Mouse (Mus musculus) liver, postnatal 0 days (tissue): Measurements from ENCODE around the gene Msi2. TPM values are rescaled to one million over a fixed set of nuclear protein-coding genes. Genes with fewer than 3 reads are reported as not detected.

Experiments
- ATAC-seq: fragments of 200-750 bp; cut with Nextera tagmentation; 2 replicates; pipeline ENCODE4 v1.8.0; 2017; ENCODE audit warnings: mild to moderate bottlenecking, moderate library complexity
- DNase-seq: peaks from one replicate; pipeline ENCODE4 v3.0.0-alpha.2; 2016
- H3K27ac ChIP-seq: fragments of 300-500 bp; sonication (generic); 2 replicates; pipeline ENCODE4 v1.5.1; 2014; ENCODE audit warnings: antibody characterized with exemption, moderate library complexity, mild to moderate bottlenecking, low read depth
- H3K27me3 ChIP-seq: fragments of 300-500 bp; sonication (generic); 2 replicates; pipeline ENCODE4 v1.6.1; 2014; ENCODE audit warnings: low read length, control low read depth, mixed read lengths; ENCODE audit not compliant: insufficient read depth
- H3K36me3 ChIP-seq: fragments of 300-500 bp; sonication (generic); replicated peaks from 2 replicates; pipeline ENCODE4 v1.6.1; 2014; ENCODE audit warnings: mild to moderate bottlenecking, control low read depth, low read length, moderate library complexity, mixed read lengths; ENCODE audit not compliant: insufficient read depth
- H3K4me1 ChIP-seq: fragments of 300-500 bp; sonication (generic); 2 replicates; pipeline ENCODE4 v1.6.1; 2014; ENCODE audit warnings: antibody characterized with exemption, mild to moderate bottlenecking, control low read depth; ENCODE audit not compliant: insufficient read depth
- H3K4me2 ChIP-seq: fragments of 300-500 bp; sonication (generic); 2 replicates; pipeline ENCODE4 v1.6.1; 2014; ENCODE audit warnings: low read depth, mild to moderate bottlenecking, low read length, moderate library complexity, mixed read lengths
- H3K4me3 ChIP-seq: fragments of 300-500 bp; sonication (generic); 2 replicates; pipeline ENCODE4 v1.5.1; 2014; ENCODE audit warnings: low read depth, low read length
- H3K9ac ChIP-seq: fragments of 300-500 bp; sonication (generic); replicated peaks from 2 replicates; pipeline ENCODE4 v1.6.1; 2014; ENCODE audit warnings: mild to moderate bottlenecking, moderate library complexity
- H3K9me3 ChIP-seq: fragments of 300-500 bp; sonication (generic); 2 replicates; pipeline ENCODE4 v1.6.1; 2016; ENCODE audit warnings: mild to moderate bottlenecking, control low read depth, low read length, mixed read lengths
- CTCF ChIP-seq: sonication (generic); IDR thresholded peaks from 2 replicates; pipeline ENCODE4 v1.5.1; 2016; ENCODE audit warnings: antibody characterized with exemption, low read depth
- EP300 ChIP-seq: IDR thresholded peaks from 2 replicates; pipeline ENCODE4 v1.6.1; 2016; ENCODE audit warnings: antibody characterized with exemption, low read depth, mild to moderate bottlenecking
- WGBS: fragments of 180-500 bp; shearing (Covaris S2); extraction: QIAGEN DNeasy Blood & Tissue Kit; methylation state at CpG from one replicate; pipeline ENCODE4 v1.1.7; 2014; ENCODE audit not compliant: insufficient replicate concordance; 5-methylcytosine and 5-hydroxymethylcytosine counted together
- polyA plus RNA-seq: library from polyadenylated mRNA; unstranded; fragments of >200 nt; fragmentation: Nextera tagmentation; extraction: Ambion mirVana; gene quantifications from 2 replicates; pipeline ENCODE4 v1.2.1, GENCODE M21; 2015

Msi2 gene
- polyA plus RNA-seq, 1 experiment from 2014 or later: 3.7 TPM

DNA sequence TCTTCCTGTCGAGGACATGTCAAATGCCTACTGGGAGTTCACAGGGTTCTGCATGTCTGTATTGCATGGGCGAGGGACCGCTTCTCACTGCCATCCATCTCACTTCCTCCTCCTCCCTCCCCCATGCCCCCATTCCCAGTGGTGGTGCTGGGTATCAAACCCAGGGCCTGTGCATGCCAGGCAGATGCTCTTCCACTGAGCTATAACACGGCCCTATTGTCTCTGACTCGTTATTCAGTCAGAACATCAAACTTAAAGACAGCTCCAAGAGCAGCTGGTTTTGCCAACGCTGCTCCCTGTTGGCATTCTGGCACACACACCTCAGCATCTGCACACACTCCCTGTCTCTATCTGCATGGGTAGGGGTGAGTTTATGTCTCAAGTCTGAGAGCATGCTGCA, 317.0 kb downstream of the Msi2 start:
- no peak overlapping the region for H3K4me3 ChIP-seq
- WGBS: 79% methylated on average over 6 of the region's 6 CpGs
- no peak overlapping the region for H3K27ac ChIP-seq
- no peaks in the 10 kb centered on the region for H3K27me3 ChIP-seq
- TF ChIP-seq CTCF: no peak
- TF ChIP-seq EP300: no peak
- H3K4me1 ChIP-seq: peaks cover 7% of the 10 kb centered on the region; the same call in 1 of the 2 replicates
- no peaks in the 10 kb centered on the region; the same call in 1 of the 2 replicates for H3K36me3 ChIP-seq
- H3K9ac ChIP-seq: no peak overlapping the region
- no peak for ATAC-seq
- H3K4me2 ChIP-seq: no peak overlapping the region
- no peak for DNase-seq
- H3K9me3 ChIP-seq: no peaks in the 10 kb centered on the region

DNA sequence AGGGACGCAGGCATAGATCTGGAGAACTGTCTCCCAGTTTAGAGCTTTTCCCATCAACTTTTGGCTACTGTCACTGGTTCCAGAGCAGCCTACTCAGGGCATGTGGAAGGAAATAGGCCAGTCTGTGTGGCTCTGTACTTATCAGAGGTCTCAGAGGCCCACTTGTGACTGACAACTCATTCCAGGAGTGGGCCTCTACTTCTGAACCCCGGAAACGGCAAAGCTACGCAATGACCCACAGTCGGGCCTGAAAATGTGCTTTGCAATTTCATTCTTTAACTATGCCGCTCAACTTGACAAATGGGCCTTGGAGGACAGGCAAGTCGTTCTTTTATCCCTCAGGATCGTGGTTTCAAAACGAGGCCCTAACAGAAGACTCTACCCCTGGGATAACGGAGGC, 317.4 kb downstream of the Msi2 start:
- Histone ChIP-seq H3K36me3 (no peaks in the 10 kb centered on the region), H3K9ac (no peak overlapping the region), H3K4me2 (no peak overlapping the region), H3K9me3 (no peaks in the 10 kb centered on the region), H3K27me3 (no peaks in the 10 kb centered on the region), H3K27ac (no peak overlapping the region), H3K4me1 (peaks cover 7% of the 10 kb centered on the region; the same call in 1 of the 2 replicates), H3K4me3 (no peak overlapping the region)
- 84% methylated on average over 10 of the region's 10 CpGs for WGBS
- DNase-seq (no peak), ATAC-seq (no peak)
- TF ChIP-seq EP300 (no peak), CTCF (no peak)

DNA sequence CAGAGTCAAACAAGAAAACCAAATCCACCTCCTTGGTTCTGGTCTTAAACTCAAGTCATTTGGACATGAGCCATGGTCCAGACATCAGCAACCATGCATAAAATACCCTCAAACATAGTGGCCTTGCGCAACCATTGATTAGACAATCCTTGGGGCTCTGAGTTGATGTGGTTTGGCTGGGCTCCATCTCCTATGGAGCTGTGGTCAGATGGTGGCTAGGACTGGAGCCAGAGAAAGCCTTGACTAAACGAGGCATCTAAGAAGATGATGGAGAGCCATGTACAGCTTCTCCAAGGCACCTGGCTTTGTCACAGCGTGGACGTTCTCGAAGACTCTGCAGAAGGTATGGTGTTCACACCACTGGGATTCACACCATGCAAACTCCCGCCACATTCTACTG, 318.1 kb downstream of the Msi2 start:
- Histone ChIP-seq H3K4me3 (no peak overlapping the region), H3K36me3 (no peaks in the 10 kb centered on the region), H3K27ac (no peak overlapping the region), H3K4me1 (peaks cover 7% of the 10 kb centered on the region; the same call in 1 of the 2 replicates), H3K4me2 (no peak overlapping the region), H3K9me3 (no peaks in the 10 kb centered on the region), H3K27me3 (no peaks in the 10 kb centered on the region), H3K9ac (no peak overlapping the region)
- 68% methylated on average over 6 of the region's 6 CpGs for WGBS
- DNase-seq (peak; percentile 25), ATAC-seq (no peak)
- TF ChIP-seq EP300 (no peak), CTCF (no peak)

DNA sequence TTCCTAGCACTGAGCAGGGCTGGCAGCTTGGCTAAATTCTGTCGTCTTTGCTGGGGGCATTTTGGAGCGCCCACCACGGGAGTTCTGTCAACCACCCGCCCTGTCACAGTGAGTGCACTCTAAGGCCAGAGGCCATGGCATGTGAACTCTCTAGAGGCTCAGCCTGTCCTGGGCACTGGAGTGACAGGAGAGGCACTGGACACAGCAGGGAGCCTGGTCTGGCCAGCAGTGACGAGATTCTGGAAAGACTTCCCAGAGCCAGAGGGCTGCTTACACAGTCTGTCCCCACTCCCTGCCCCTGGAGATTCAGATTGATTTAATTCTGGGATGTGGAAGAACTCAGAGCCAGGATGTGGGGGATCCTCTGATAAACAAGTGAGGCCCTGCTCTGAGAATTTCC, 318.9 kb downstream of the Msi2 start:
- WGBS: 81% methylated on average over 5 of the region's 5 CpGs
- Histone ChIP-seq H3K27ac (no peak overlapping the region), H3K9me3 (no peaks in the 10 kb centered on the region), H3K4me3 (no peak overlapping the region), H3K9ac (no peak overlapping the region), H3K4me1 (peaks cover 5% of the 10 kb centered on the region; the same call in 1 of the 2 replicates), H3K36me3 (no peaks in the 10 kb centered on the region), H3K27me3 (no peaks in the 10 kb centered on the region), H3K4me2 (no peak overlapping the region)
- TF ChIP-seq CTCF: no peak
- no peak for TF ChIP-seq EP300
- no peak for DNase-seq
- ATAC-seq: no peak

DNA sequence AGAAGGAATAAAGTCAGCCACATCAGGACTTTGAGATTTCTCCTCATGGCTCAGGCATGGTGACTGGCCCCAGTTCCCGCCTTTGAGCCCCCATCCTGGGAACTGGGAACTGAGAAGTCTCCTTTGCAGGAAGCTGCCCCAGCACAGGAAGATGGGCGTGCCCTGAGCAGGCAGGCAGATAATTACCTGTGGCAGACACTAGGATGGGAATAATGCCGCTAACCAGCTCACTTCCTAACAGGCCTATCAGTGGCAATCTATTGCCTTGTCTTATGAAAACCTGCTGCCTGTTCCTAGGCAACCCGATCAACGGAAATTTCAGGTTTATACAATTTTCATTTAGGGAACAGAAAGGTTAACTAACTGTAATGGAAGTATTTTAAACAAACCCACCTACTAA, 319.3 kb downstream of the Msi2 start:
- WGBS: 81% methylated on average over 5 of the region's 5 CpGs
- Histone ChIP-seq H3K27me3 (no peaks in the 10 kb centered on the region), H3K9ac (no peak overlapping the region), H3K36me3 (no peaks in the 10 kb centered on the region), H3K4me2 (no peak overlapping the region), H3K4me1 (0 out of 2 replicates have a peak, but pooled peaks cover 2% of the 10 kb centered on the region), H3K27ac (no peak overlapping the region), H3K4me3 (no peak overlapping the region), H3K9me3 (no peaks in the 10 kb centered on the region)
- DNase-seq: no peak
- ATAC-seq: no peak
- TF ChIP-seq EP300 (no peak), CTCF (no peak)

DNA sequence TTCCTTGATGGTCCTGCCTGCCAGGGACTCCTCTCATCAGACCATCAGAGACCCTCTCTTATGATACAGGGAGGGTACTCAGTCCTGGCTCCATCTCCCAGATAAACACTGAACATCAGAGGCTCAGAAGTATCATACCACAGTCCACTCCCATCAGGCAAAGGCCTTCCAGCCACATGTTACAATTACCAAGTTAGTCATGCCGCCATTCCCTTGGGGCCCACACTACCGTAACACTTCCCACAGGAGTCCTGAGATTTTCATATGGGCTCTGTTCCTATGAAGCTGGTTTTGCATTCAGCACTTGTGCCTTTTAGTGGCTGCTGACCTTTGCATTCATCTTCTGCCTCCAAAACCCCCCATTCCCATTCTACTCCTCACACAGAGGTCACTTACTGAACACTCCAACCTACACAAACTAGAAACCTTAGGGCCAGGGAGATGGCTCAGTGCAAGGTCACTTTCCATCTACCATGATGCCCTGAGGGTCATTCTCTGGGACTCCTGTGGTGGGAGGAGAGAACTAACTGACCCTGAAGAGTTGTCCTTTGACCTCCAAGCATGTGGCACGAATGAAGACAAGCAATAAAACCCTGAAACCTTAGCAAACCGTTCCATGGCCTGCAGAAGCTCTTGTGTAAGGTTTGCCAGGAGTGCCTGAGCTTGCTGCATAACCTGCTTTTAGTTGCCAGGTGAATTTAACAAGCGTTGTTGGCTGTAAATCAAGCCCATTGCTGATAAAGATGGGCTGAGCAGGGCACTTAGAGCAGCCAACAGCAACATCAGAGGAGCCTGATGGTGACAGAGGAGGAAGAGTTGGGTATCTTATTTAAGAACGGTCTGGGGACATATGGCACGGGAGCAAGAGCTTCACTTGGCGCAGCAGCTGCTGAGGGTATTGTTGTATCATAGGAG, 323.0 kb downstream of the Msi2 start:
- Histone ChIP-seq H3K4me1 (no peaks in the 10 kb centered on the region), H3K36me3 (no peaks in the 10 kb centered on the region), H3K9ac (no peak overlapping the region), H3K4me3 (no peak overlapping the region), H3K9me3 (no peaks in the 10 kb centered on the region), H3K4me2 (no peak overlapping the region), H3K27ac (no peak overlapping the region), H3K27me3 (no peaks in the 10 kb centered on the region)
- WGBS: 78% methylated on average over 8 of the region's 8 CpGs
- TF ChIP-seq EP300: no peak
- TF ChIP-seq CTCF: no peak
- no peak for DNase-seq
- ATAC-seq: no peak
